Mouse (Mus musculus) CD8-positive naive resting alpha-beta T cell, adult 57 days (primary cell): ENCODE data around the gene Tlk2. TPM values are rescaled to one million over a fixed set of nuclear protein-coding genes. Genes with fewer than 3 reads are reported as not detected.

ENCODE experiments used
- total RNA-seq: library from RNA; stranded (reverse); gene quantifications from one replicate; pipeline ENCODE4 v1.2.4, GENCODE M21; 2023

Gene Tlk2
- total RNA-seq = 78.4 TPM

DNA sequence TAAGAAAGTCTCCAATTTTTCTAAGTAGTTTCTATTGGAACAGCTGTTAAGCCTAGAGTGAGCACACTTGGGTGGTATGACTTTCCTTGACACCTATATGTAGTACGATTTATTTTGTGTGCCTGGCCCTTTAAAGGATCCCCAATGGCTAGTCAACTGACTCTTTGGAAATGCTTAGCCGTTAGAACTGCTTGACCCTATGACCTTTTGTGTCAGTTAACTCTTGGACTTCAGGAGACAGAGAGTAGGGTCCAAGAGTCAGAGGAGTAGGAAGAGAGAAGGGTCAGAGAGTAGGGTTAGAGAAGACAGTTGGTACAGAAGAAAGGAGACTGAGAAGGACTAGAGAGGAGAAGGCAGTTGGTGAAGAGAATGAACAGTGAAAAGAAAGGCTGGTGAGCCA is at the start of gene Tlk2:
Gene Tlk2, plus strand, starts transcription at position 292 of the 400 bp plus-strand sequence.

DNA sequence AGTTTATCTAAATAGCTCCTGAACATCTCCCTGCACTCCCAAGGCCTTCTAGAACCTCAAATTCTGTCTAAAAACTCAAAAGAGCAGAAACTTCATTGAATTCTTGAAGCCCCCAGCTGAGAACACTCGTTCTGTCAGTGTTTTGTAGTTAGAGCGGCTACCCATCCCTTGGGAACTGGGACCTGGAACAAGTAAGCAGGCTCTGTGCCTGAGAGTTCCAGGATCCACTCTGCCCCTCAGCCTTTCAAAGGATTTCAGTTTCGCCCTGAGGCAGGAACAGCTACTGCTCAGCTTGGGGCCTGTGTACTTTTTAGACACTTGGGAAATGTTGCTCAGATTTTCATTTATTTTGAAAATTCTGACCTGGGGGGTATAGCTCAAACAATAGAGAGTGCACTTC is 32.0 kb upstream of the Tlk2 start, which contains the start of gene Gm10842:
Gene Gm10842, plus strand, starts transcription at position 301 of the 400 bp plus-strand sequence.

DNA sequence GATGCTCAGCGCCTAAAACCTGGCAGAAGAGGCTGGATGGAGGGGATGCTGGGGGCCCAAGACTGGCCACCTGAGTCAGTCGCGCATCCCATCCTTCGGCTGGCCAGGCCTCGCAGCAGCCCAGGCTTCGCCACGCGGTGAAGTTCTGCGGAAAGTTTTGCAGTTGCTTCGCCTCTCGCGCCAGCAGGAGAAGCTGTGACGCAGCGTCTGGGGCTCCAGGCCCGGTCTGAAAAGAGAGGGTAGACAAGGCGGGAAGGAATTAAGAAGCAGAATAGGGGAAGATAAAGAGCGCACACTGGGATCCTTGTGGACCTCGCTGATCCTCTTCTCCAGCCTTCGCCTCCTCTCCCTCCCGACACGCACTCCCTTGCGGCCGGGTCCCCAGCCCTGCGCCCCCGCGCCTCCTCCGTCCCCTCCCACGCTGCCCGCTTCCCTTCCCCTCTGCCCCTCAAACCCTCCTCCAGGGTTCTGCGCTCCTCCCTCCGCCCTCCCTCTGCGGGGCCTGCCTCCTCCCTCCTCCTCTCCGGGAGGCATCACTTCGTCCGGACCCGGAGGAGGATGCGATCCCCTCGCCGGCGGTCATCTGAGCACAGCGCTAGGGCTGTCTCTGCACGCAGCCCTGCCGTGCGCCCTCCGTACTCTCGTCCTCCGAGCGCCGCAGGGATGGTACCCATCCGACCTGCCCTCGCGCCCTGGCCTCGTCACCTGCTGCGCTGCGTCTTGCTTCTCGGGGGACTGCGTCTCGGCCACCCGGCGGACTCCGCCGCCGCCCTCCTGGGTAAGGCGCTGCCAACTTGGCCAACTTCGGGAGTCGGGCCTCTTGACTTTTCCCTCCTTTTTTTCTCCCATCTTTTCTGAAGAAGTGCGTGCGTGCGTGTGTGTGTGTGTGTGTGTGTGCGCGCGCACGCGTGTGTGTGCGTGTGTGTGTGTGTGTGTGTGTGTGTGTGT is 113.8 kb downstream of the Tlk2 start, which contains the start of gene Mrc2:
Gene Mrc2, plus strand, starts transcription at position 520 of the 948 bp plus-strand sequence.

Other genes starting within 250 kb of the Tlk2 start
- gene Efcab3, start 115.2 kb upstream of the Tlk2 start, total RNA-seq = not detected
- gene Mettl2, start 52.4 kb upstream of the Tlk2 start, total RNA-seq = 36.3 TPM
- not detected for gene Gm10842, start 31.9 kb upstream of the Tlk2 start, total RNA-seq
- not detected for gene Mrc2, start 113.8 kb downstream of the Tlk2 start, total RNA-seq